Mouse (Mus musculus): ENCODE data around the gene Pmf1.
"Not testable (repeated sequence)": the region's sequence is repeated elsewhere in the genome, so short reads cannot be mapped to it uniquely, and the experiment has no call there.

The Pmf1 gene

DNA sequence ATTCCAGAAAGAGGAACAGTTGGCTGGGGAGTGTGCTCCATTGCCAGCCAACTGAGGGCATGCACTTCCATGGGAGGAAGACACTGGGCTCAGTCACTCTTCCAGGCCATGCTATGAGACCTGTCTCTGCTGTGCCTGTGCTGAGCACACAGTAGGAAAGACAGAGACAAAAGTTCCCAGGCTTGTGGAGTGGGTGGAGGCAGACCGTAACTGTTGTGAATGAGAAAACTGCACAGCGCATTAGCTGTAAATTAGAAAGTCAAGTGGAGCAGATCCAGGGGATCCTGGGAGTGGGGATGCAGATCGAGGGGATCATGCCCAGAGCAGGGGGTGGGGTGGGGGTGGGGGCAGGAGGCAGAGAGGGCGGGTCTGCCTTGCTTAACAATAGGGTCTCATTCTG, 29.5 kb upstream of the Pmf1 start:
- DNase-seq (ENCODE audit: low spot score), result no peak

DNA sequence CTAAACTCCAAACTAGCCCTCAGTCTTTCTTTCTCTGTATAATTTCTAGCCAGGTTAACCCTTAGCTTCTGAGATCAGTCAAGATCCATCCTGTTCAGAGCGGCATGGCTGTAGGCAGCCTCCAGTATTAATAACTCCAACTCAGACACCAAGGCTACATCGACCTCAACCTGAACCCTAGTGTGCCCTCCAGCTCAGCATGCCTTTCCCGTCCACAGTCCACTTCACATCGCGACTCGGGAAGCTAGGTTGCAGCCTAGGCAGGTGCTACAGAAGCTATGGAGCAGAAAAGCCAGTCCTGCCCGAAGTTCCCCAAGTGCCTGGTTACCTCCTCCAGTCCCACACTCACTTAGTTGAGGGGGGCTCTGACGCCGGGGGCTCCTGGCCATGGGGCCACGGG, 27.3 kb upstream of the Pmf1 start:
- DNase-seq (ENCODE audit: low spot score), result no peak

DNA sequence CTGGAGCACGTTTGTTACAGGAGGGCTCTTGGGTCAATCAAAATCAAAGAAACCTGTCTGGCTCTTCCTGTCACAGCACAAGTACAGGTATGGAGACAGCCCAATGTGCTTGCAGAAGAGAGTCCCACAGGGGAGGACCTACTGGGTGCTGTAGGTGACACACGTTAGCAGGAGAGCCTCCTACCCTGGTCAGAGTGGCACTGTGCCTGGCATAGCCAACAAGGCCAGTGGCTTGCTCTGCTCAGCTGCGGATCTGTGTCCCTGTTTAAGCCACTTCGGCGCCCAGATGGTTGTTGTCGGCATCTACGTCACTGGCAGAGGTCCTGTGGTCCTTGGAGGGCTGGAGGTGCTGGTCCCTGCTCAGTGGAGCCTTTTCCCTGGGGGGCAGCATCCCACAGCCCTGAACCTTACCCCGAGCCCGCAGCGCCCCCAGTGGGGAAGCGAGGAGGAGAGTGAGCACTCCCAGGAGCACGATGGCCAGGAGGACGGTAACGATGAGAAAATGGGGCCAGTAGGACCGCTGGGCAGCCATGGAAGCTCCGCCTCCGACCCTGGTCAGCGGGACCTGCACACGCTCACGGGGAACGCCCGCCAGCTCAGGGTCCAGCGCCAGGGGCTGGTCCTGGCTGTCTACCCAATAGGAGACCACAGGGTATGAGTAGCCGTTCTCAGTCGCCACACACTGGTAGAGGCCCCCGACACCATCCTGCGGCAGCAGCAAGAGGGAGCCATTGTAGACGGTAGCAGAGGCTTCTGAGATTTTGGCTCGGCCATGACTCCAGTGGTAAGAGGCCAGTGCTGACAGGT, 26.5 kb upstream of the Pmf1 start:
- DNase-seq (ENCODE audit: low spot score), result no peak

DNA sequence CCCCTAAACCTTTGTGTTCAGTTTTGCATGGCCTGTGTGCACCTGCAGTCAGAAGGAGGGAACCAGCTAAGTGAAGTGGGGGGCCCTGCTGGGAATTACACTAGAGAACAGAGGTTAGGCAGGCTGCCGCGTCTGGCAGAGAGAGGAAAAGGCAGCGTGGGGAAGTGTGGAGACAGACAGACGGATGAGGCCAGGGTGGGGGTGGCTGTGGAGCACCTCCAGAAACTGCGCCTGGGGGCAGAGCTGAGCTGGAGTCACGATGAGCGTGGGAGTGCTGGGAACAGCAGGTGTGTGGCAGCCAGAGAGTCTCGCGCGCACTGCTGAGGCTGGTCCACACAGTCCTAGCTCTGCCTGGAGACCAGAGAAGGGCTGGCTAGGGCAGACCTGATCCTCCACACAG, 25.4 kb upstream of the Pmf1 start:
- DNase-seq (ENCODE audit: low spot score), result no peak

DNA sequence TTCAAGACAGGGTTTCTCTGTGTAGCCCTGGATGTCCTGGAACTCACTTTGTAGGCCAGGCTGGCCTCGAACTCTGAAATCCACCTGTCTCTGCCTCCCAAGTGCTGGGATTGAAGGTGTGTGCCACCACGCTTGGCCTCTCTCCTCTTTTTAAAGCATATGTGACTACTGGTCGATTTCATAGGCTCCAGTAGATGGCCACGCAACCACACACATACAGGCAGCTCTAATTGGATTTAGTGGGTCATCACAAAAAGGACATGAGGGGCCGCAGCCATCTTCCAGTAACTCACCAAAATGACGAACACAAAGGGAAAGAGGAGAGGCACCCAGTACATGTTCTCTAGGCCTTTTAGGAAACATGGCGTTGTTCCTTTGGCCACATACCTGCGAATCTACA, 18.5 kb upstream of the Pmf1 start:
- DNase-seq (ENCODE audit: low spot score), result not testable (repeated sequence)

DNA sequence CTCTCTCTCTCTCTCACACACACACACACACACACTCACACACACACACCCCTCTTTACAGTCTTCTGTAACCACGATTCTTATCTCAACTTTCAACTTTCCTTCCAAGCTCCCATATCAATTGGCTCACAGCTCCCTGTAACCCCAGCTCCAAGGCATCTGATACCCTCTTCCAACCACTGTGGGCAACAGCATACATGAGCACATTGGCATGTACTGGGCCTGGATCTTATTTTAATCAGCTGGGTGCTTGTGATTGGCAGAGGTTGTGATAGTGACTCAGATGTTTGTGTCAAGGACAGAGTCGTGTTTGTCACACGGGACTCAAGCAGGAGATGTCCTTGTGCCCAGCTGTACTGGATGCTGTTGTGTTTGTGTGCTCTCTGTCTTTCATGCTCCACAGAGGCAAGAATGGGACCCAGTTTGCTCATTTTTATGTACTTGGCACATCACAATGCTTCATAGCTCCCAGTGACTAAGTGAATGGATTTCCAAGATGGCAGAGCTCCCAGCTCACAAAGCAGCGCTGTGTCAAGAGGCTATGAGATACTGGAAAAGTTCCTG, 17.3 kb upstream of the Pmf1 start:
- no peak for DNase-seq (ENCODE audit: low spot score)

DNA sequence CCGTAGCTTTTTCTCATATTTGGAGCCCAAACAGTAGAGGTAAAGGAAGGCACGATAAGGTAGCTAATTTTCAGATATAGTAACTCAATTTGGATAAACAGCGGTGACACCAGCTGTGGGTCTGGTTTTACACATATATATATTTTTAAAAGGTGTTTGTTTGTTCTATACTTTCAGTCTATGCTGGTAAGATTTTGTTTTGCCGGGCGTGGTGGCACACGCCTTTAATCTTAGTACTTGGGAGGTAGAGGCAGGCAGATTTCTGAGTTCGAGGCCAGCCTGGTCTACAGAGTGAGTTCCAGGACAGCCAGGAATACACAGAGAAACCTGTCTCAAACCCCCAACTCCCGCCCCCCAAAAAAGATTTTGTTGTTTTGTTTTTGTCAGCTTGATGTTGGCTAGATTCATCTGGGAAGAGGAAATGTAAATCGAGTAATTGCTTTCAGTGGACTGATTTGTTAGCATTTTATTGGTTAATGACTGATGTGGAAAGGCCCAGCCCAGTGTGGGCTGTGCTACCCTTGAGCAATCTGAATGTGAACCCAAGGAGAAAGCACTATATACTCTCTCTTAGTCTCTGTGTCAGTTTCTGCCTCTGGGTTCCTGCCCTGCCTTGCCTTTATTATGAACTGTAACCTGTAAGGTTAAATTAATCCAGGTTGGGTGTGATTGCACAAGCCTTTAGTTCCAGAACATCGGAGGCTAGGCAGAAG, 15.7 kb upstream of the Pmf1 start:
- no peak for DNase-seq (ENCODE audit: low spot score)

DNA sequence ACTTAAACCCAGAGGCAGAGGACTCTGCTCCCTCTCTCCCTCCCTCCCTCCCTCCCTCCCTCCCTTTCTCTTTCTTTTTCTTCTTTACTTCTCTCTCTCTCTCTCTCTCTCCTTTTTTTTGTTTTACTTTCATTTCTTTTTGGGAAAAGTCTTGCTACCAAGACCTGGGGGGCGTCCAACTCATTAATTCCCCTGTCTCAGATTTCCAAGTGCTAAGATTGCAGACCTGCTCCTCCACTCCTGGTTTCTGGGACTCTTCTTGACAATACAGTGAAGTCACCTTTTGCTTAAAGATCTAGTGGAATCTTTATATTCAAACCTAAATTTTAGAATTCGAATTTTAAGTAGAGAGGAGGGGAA, 15.2 kb upstream of the Pmf1 start:
- no peak for DNase-seq (ENCODE audit: low spot score)

DNA sequence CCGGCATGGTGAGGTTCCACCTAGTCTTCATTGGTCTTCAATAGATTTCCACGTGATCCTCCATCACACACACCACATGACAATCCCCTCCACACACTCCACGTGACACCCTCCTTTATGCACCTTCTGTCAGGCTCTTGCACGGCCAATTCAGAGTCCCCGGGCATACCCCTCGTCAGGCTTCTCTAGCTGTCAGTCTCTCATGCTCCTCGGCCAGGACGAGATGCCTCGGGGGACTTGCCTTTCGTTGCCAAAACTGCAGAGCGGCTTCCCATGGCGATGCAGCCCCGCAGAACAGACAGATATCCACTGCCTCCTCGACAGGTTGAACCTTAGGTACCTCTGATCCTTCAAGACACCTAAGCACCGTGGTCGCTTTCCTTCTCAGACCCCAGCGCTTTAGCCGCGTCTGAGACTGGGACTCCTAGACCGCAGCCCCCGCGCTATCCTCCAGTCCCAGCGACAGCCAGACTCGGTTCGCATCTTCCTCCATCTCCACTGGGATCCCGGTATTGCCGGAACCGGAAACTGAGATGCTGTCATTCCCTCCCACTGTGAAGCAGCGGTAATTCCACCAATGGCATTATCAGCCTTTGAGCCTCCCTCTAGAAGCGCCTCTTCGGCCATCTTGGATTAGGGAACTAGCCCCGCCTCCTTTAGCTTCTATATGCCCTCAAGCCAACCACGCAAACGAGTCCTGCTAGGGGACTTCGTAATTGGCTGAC, 14.6 kb upstream of the Pmf1 start, which contains the start of gene Slc25a44:
Slc25a44 (minus strand) TSS at position 535 of the 725 bp plus-strand sequence.
- DNase-seq (ENCODE audit: low spot score), result peak; percentile 91

DNA sequence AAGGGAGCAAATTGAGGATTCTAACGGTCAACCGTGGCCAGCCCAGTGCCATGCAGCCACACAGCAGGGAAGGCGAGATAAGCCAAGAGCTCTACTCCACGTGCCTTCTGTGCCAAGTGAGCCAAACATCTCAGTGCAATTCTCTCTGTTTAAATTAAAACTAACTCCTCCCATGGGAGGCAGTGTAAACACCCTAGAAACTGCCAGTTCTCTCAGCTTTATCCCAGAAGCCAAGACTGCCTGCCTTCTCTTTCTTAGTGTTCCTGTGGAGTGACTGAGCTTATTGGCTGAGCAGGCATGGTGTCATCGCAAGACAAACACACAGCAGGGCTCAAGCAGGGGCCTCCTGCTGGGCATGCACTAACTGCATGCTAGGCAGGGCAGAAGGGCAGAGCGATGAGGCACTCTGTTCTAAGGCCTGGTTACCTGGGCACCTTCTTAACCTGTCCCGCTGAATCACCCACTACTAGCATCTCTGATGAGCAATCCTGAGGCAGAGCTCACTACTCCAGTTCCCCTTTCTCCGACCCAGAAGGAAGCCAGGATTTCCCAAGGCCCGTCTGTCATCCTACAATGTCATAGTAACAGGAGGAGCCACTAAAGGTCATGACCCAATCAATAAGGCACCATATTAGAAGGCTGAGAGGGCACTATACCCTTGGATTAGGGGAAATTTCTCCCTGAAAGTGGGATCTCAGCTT, 12.0 kb upstream of the Pmf1 start:
- DNase-seq (ENCODE audit: low spot score), result no peak

DNA sequence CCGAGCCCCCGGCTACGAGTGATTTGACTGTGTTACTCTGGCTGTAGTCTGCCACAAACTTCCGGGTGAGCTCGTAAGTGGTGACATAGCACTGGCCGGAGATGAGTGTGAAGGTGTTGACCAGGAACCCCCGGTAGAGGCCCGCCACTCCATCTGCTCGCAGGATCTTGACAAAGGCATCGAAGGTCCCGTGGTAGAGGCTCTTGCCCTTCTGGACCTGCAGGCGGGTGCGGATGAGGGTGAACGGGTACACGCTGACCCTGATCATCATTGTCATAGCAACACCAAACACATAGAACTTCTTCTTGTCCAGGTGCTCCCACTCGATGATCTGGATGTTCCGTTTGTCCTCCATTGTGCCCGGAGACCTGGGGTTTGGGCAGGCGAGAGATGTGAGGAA, 10.6 kb upstream of the Pmf1 start:
- DNase-seq (ENCODE audit: low spot score), result no peak

DNA sequence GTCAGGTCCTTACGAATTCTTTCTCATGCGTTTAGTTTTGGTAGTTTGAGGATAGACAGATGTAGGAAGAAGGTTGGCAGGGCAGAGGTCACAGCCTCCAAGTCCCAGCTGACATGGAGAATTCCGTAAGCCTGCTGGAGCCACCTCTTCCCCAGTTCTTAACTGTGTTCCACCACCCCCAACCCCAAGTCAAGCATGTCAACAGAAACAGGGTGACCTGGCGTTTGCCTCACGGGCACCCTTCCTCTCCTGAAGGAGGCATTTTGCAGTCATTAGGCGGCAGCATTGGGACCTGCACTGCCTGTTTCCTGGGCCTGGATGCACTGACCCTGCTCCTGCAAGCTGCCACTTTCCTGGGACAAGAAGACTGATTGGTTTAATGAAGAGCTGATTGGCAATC, 7.9 kb upstream of the Pmf1 start:
- DNase-seq (ENCODE audit: low spot score), result no peak

DNA sequence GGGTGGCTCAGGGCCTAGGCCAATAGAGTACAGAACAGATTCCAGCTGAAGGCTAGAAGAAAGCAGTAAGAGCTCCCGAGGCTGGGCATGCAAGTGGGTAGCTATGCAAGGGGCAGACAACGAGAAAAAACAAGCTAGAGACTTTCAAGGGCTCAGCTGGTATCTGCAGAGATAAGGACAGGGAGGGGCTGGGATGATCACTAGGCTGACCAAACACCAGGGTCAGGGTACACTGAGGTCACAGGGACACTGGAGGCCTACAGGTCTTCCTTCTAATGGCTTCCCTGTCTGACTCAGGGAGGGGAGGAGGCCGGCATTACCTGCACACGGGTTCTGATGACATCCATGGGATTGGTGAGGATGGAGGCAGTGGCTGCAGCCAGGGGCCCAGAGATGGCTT, 5.5 kb upstream of the Pmf1 start:
- no peak for DNase-seq (ENCODE audit: low spot score)

DNA sequence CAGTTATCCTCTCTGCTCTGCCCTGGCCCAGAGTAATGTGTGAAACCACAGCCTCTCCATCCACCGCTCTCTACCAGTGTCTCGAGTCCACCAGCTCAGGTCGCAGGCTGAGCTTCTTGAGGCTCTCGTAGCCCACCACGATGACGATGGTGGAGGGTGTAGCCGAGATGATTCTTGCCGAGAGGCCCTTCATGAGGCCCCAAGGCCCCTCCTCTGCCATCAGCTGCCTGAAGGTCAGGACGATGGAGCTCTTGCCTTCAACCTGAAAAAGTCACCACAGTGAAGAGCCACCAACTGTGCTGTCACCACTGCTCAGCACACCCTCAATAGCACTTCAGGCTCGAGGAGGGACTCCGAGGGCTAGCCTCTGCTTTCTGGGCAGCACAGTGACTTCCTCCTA, 2.5 kb upstream of the Pmf1 start:
- DNase-seq (ENCODE audit: low spot score), result no peak

DNA sequence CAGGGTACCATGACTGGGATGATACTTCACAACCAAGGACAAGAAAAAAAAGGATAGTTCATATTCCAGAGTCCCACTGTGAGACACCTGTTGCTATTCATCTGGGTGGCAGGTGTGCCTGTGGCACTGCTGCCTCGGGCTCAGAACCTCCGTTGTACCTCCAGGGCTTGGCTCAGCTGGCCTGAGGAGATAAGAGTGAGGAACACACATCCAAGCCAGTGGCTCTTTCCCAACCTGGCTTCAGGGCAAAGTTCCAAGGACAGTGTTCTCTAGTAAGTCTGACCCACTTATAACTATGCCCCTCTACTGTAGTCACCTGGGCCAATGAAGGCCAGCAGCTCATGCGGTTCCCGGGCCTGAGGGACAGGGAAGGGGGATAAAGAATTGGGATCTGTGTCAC, 1.6 kb upstream of the Pmf1 start:
- peak; percentile 55 for DNase-seq (ENCODE audit: low spot score)

DNA sequence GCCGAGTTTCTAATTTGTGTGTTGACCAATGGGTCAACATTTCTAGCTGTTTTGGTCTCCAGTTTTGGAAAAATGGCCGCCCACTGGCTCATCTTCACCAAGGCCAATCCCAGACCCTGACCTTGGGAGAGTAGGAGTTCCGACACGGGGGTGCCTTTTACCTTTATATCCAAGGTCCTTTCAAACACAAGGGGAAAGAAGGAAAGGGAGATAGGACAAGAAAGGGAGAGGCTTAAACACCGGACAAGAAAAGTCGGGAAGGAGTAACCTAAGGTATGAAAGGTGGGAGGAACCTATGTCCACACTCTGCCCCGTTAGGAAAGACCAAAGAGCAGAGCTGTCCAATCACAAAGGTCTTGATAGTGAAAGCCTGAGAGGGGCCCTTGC, 507 bp upstream of the Pmf1 start:
- no peak for DNase-seq (ENCODE audit: low spot score)

DNA sequence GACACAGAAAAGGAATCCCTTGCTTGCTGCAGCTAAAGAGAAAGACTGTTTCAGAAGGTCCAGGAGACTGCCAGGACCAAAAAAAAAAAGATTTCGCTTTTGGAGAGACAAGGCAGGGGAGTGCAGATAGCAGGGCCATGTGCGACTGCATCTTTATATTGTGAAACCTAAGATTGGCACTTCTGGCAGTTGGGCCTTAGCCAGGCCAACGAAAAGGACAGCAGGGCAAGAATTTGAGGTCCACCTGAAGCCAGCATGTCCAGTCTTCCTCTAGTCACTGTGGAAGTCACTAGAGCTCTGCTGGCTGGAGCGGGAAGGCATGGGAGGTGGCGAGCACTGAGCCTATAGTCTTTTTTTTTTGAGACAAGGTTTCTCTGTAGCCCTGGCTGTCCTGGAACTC, 1.2 kb downstream of the Pmf1 start:
- no peak for DNase-seq (ENCODE audit: low spot score)

DNA sequence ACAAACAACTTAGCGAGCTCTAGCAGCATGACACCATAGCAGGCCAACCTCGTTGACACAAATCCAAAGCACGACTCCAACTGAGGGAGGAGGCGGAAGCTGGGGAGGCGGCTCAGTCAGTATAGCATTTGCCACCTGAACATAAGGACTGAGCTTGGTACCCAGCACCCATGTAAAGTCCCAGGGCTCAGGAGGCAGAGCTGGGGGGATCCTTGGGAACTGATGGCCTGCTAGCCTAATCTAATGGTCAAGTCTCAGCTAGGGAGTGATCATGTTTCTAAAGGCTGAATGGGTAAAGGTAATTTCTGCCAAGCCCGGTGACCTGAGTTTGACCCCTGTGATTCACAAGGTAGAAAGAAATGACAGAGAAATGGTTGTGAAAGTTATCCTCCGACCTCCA, 2.6 kb downstream of the Pmf1 start:
- no peak for DNase-seq (ENCODE audit: low spot score)

DNA sequence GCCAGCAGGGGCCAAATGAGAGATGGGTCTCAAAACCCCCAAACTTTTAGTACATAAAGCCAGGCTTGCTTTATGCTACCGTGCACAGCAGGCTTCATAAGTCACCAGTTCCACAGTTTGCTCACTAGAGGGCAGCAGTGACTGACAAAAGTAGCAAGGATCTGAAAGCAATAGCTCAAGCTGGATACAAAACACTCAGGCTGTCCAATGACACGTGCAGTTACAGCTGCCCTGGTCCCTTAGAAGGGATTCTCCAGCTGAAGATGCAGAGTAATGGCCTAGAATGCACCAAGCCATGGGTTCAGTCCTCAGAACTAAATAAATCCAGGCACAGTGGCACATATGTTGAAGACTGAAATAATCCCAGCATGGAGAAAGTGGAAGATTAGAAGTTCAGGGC, 3.0 kb downstream of the Pmf1 start:
- DNase-seq (ENCODE audit: low spot score), result peak; percentile 58

DNA sequence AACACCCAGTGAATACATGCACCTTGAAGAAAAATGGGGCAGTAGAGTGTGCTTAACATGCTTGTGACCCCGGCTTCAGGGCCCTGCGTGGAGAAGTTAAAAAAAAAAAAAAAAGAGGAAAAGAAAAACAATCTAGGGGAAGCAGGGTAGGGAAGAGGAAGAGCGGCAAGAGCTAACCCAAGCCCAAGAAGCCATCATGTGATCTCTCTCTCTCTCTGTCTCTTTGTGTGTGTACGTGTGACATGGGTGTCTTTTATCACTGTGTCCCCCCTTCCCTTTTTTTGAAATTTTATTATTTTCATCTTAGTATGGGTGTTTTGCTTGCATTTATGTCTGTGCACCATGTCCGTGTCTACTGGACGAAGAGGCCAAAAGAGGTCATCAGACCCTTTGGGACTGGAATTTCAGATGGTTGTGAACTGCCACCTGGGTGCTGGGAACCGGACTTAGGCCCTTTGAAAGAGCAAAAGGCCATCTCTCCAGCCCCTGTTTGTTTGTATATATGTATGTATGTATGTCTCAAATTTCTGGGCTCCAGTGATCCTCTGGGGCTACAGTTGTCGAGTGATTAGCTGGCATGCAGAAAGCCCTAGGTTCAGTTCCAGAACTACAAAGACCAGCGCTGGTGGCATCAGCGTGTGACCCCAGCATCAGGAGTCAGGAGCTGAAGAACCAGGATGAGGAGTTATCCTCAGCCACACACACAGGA, 6.5 kb downstream of the Pmf1 start:
- DNase-seq (ENCODE audit: low spot score), result no peak

DNA sequence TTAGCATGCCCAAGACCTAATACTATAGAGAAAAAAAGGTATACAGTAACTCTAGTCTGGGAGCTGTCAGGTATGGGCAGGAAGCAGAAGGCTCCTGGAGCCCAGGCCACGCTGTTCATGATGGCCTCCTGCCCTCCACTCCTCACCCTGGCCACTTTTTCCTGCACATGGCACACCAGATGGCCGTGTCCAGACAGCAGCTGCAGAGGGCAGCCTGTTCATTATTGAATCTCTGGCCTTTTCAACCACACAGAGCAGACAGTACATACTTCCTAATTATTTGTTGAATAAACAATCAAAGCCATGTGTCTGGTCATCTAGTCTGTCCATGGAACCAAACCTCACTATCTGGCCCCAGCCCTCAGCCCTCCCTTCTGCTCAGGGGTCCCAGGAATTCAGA, 11.5 kb downstream of the Pmf1 start:
- no peak for DNase-seq (ENCODE audit: low spot score)

DNA sequence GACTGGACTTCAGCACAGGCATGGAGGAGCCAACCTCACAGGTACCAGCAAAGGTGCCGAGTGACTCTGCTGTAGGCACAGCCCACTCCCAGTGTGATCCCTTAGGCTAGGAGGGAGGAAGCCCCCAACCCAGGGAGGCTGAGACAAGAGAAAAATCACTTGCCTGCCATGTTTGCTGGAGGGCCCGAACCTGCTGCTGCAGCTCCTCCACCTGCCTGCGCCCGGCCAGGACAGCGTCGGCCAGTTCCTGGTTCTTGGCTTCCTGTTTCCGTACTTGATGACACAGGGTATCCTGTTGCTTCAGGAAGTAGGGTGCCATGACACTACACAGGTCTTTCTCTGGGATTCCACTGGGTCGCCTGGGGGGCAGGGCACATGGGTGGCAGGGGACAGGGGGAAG, 14.4 kb downstream of the Pmf1 start:
- no peak for DNase-seq (ENCODE audit: low spot score)

Measured in spleen, adult 12 weeks (tissue).